25 mouse cellular contexts compared by ENCODE assay signal in genomic region chr11:50050392-50050791, GRCm38 (mm10).
"Had no signal": no experiment of that assay in that cellular context is flagged by ENCODE, and none has a peak within 500 bp of the region (broad histone marks: within the 10 kb centered on the region; RNA-seq: fewer than 3 reads in every experiment).

No protein-coding gene starts in this region.

- H3K36me3 ChIP-seq: hindbrain, embryonic 13.5 days; liver, embryonic 15.5 days had no signal

- H3K27ac ChIP-seq: gastrocnemius, adult 2 months; heart, adult 2 months; heart, embryonic 13.5 days; heart, embryonic 15.5 days; hindbrain, embryonic 13.5 days; hindbrain, embryonic 15.5 days; hindbrain, postnatal 0 days; kidney, embryonic 15.5 days; kidney, postnatal 0 days; layer of hippocampus, adult 2 months; left cerebral cortex, adult 2 months; limb, embryonic 10.5 days; limb, embryonic 12.5 days; liver, embryonic 13.5 days; liver, embryonic 15.5 days had no signal

- DNase-seq: gastrocnemius, adult 2 months; gastrocnemius, postnatal 10 days; gastrocnemius, postnatal 25 days; heart, adult 11 months; heart, adult 2 months; heart, postnatal 14 days; heart, postnatal 36 days; kidney, postnatal 14 days; kidney, postnatal 4 days; liver; liver, embryonic 13.5 days had no signal

- H3K9me3 ChIP-seq: heart, embryonic 13.5 days; heart, embryonic 15.5 days; hindbrain, embryonic 13.5 days; hindbrain, embryonic 15.5 days; kidney, embryonic 15.5 days; limb, embryonic 10.5 days; limb, embryonic 12.5 days; liver, embryonic 13.5 days; liver, embryonic 15.5 days had no signal

- H3K9ac ChIP-seq: heart, embryonic 13.5 days; heart, embryonic 15.5 days; hindbrain, embryonic 13.5 days; hindbrain, embryonic 15.5 days; kidney, embryonic 15.5 days; limb, embryonic 12.5 days; liver, embryonic 13.5 days; liver, embryonic 15.5 days had no signal

- H3K27me3 ChIP-seq: heart, embryonic 13.5 days; heart, embryonic 15.5 days; hindbrain, embryonic 13.5 days; hindbrain, embryonic 15.5 days; kidney, embryonic 15.5 days; limb, embryonic 12.5 days; liver, embryonic 13.5 days; liver, embryonic 15.5 days had no signal

- H3K4me3 ChIP-seq: gastrocnemius, adult 2 months; heart, adult 2 months; heart, embryonic 13.5 days; heart, embryonic 15.5 days; hindbrain, embryonic 13.5 days; hindbrain, embryonic 15.5 days; kidney, embryonic 15.5 days; layer of hippocampus, adult 2 months; left cerebral cortex, adult 2 months; limb, embryonic 10.5 days; limb, embryonic 12.5 days; liver, embryonic 13.5 days; liver, embryonic 15.5 days had no signal

- H3K4me2 ChIP-seq: heart, embryonic 11.5 days; heart, embryonic 13.5 days; heart, embryonic 15.5 days; hindbrain, embryonic 13.5 days; hindbrain, embryonic 15.5 days; kidney, embryonic 15.5 days; limb, embryonic 12.5 days; liver, embryonic 13.5 days; liver, embryonic 15.5 days had no signal

- H3K4me1 ChIP-seq: limb, embryonic 10.5 days had no signal

- ATAC-seq: forebrain, embryonic 16.5 days; hindbrain, postnatal 0 days had no signal
